Mouse (Mus musculus) intestine, postnatal 0 days (tissue): ENCODE measurements around the gene Itga5. TPM values are rescaled to one million over a fixed set of nuclear protein-coding genes. Genes with fewer than 3 reads are reported as not detected.

Source experiments
- ATAC-seq: fragments of 200-750 bp; cut with Nextera tagmentation; 2 replicates; pipeline ENCODE4 v1.8.0; 2017; ENCODE audit warnings: mild to moderate bottlenecking, moderate TSS enrichment, moderate library complexity
- H3K27ac ChIP-seq: fragments of 300-500 bp; sonication (generic); 2 replicates; pipeline ENCODE4 v1.5.1; 2014; ENCODE audit warnings: mild to moderate bottlenecking, low read depth, low read length, moderate library complexity
- H3K27me3 ChIP-seq: fragments of 300-500 bp; sonication (generic); replicated peaks from 2 replicates; pipeline ENCODE4 v1.6.1; 2014; ENCODE audit warnings: low read length, mixed read lengths; ENCODE audit not compliant: control insufficient read depth, insufficient read depth
- H3K36me3 ChIP-seq: fragments of 300-500 bp; sonication (generic); 2 replicates; pipeline ENCODE4 v1.6.1; 2014; ENCODE audit warnings: mild to moderate bottlenecking, moderate library complexity; ENCODE audit not compliant: control insufficient read depth, insufficient read depth
- H3K4me1 ChIP-seq: fragments of 300-500 bp; sonication (generic); replicated peaks from 2 replicates; pipeline ENCODE4 v1.6.1; 2014; ENCODE audit warnings: antibody characterized with exemption, low read length, mixed read lengths; ENCODE audit not compliant: control insufficient read depth, insufficient read depth
- H3K4me2 ChIP-seq: fragments of 300-500 bp; sonication (generic); replicated peaks from 2 replicates; pipeline ENCODE4 v1.6.1; 2014; ENCODE audit warnings: low read depth, mild to moderate bottlenecking, moderate library complexity
- H3K4me3 ChIP-seq: fragments of 300-500 bp; sonication (generic); 2 replicates; pipeline ENCODE4 v1.5.1; 2014; ENCODE audit warnings: low read depth, low read length
- H3K9ac ChIP-seq: fragments of 300-500 bp; sonication (generic); 2 replicates; pipeline ENCODE4 v1.6.1; 2014; ENCODE audit warnings: mild to moderate bottlenecking, low read depth, low read length
- H3K9me3 ChIP-seq: fragments of 300-500 bp; sonication (generic); 2 replicates; pipeline ENCODE4 v1.6.1; 2016; ENCODE audit warnings: mixed run types; ENCODE audit not compliant: control insufficient read depth
- CTCF ChIP-seq: sonication (generic); IDR thresholded peaks from 2 replicates; pipeline ENCODE4 v1.5.1; 2016; ENCODE audit warnings: low read depth, mild to moderate bottlenecking, control low read depth, antibody characterized with exemption, moderate library complexity
- WGBS: fragments of 180-500 bp; shearing (Covaris S2); extraction: QIAGEN DNeasy Blood & Tissue Kit; methylation state at CpG from one replicate; pipeline ENCODE4 v1.1.7; 2014; 5-methylcytosine and 5-hydroxymethylcytosine counted together
- polyA plus RNA-seq: library from polyadenylated mRNA; unstranded; fragments of >200 nt; fragmentation: Nextera tagmentation; extraction: Ambion mirVana; gene quantifications from 2 replicates; pipeline ENCODE4 v1.2.1, GENCODE M21; 2015

Itga5 gene
- polyA plus RNA-seq, 1 experiment from 2014 or later, result 25.0 TPM

- Histone ChIP-seq H3K4me1 (no peaks in the 10 kb centered on the region), H3K27ac (no peak overlapping the region), H3K9me3 (no peaks in the 10 kb centered on the region), H3K36me3 (peaks cover 12% of the 10 kb centered on the region), H3K4me2 (no peak overlapping the region), H3K27me3 (peaks cover 31% of the 10 kb centered on the region), H3K9ac (no peak overlapping the region), H3K4me3 (no peak overlapping the region)
- no peak for TF ChIP-seq CTCF
- ATAC-seq, result no peak
Observed at GRCm38 (mm10) chr15:103343556-103343955, 23.0 kb downstream of the Itga5 start.

- ATAC-seq, result no peak
- WGBS, result 79% methylated on average over 2 of the region's 3 CpGs
- no peaks in the 10 kb centered on the region for H3K4me1 ChIP-seq
Observed at GRCm38 (mm10) chr15:103343008-103343407, 23.6 kb downstream of the Itga5 start.

GRCm38 (mm10) chr15:103342415-103342814, 24.1 kb downstream of the Itga5 start:
- Histone ChIP-seq H3K27me3 (peaks cover 33% of the 10 kb centered on the region), H3K9ac (no peak overlapping the region), H3K27ac (no peak overlapping the region), H3K4me3 (no peak overlapping the region), H3K9me3 (no peaks in the 10 kb centered on the region), H3K4me1 (no peaks in the 10 kb centered on the region), H3K4me2 (no peak overlapping the region), H3K36me3 (peaks cover 10% of the 10 kb centered on the region)
- ATAC-seq, result no peak
- 19% methylated on average over 4 of the region's 4 CpGs for WGBS
- peak; percentile 88 for TF ChIP-seq CTCF

More at GRCm38 (mm10) chr15:103343008-103343407, 23.6 kb downstream of the Itga5 start:
- H3K9me3 ChIP-seq, result no peaks in the 10 kb centered on the region
- peaks cover 10% of the 10 kb centered on the region for H3K36me3 ChIP-seq
- H3K27ac ChIP-seq, result no peak overlapping the region
- peaks cover 33% of the 10 kb centered on the region for H3K27me3 ChIP-seq
- H3K4me2 ChIP-seq, result no peak overlapping the region
- no peak overlapping the region for H3K9ac ChIP-seq
- no peak overlapping the region for H3K4me3 ChIP-seq
- no peak for TF ChIP-seq CTCF

GRCm38 (mm10) chr15:103341547-103341946, 25.0 kb downstream of the Itga5 start:
- TF ChIP-seq CTCF, result no peak
- Histone ChIP-seq H3K27ac (no peak overlapping the region), H3K4me1 (no peaks in the 10 kb centered on the region), H3K9ac (no peak overlapping the region), H3K4me2 (no peak overlapping the region), H3K9me3 (no peaks in the 10 kb centered on the region), H3K36me3 (peaks cover 10% of the 10 kb centered on the region), H3K27me3 (peaks cover 33% of the 10 kb centered on the region), H3K4me3 (no peak overlapping the region)
- WGBS, result 71% methylated on average over 8 of the region's 8 CpGs
- no peak for ATAC-seq

- H3K9me3 ChIP-seq, result no peaks in the 10 kb centered on the region
- peaks cover 33% of the 10 kb centered on the region for H3K27me3 ChIP-seq
- no peak overlapping the region for H3K27ac ChIP-seq
- H3K4me3 ChIP-seq, result no peak overlapping the region
- WGBS, result 28% methylated on average over 4 of the region's 4 CpGs
- TF ChIP-seq CTCF, result peak; percentile 41
- no peak for ATAC-seq
- peaks cover 6% of the 10 kb centered on the region for H3K36me3 ChIP-seq
- no peaks in the 10 kb centered on the region for H3K4me1 ChIP-seq
- H3K4me2 ChIP-seq, result no peak overlapping the region
- no peak overlapping the region for H3K9ac ChIP-seq
Observed at GRCm38 (mm10) chr15:103340786-103341185, 25.8 kb downstream of the Itga5 start.

- H3K36me3 ChIP-seq, result peaks cover 4% of the 10 kb centered on the region
- peaks cover 33% of the 10 kb centered on the region for H3K27me3 ChIP-seq
- WGBS, result 3% methylated on average over 22 of the region's 26 CpGs
- ATAC-seq, result peak; percentile 25; the same call in 1 of the 2 replicates
- H3K4me3 ChIP-seq, result peak within 1 kb of the TSS; percentile 65
- no peaks in the 10 kb centered on the region for H3K9me3 ChIP-seq
- peak within 1 kb of the TSS; percentile 95 for H3K4me2 ChIP-seq
- H3K27ac ChIP-seq, result no peak within 1 kb of the TSS
- TF ChIP-seq CTCF, result peak; percentile 26; the same call in 1 of the 2 replicates
- H3K9ac ChIP-seq, result 0 out of 2 replicates have a peak within 1 kb of the TSS, but pooled peaks have one; percentile 34
- H3K4me1 ChIP-seq, result no peaks in the 10 kb centered on the region
Observed at GRCm38 (mm10) chr15:103339961-103340337, 26.6 kb downstream of the Itga5 start, which contains the start of gene Zfp385a. Gene Zfp385a, minus strand, starts transcription at chr15:103340093.
